Mouse (Mus musculus) hindbrain, embryonic 10.5 days (tissue): Measurements from ENCODE around the gene Camta1. TPM values are rescaled to one million over a fixed set of nuclear protein-coding genes. Genes with fewer than 3 reads are reported as not detected.

Source experiments
- DNase-seq: peaks from one replicate; pipeline ENCODE4 v3.0.0-alpha.2; 2017; ENCODE audit warnings: low spot score
- H3K27ac ChIP-seq: fragments of 300-500 bp; sonication (generic); 2 replicates; pipeline ENCODE4 v1.5.1; 2016; ENCODE audit warnings: mild to moderate bottlenecking, moderate library complexity
- H3K27me3 ChIP-seq: fragments of 300-500 bp; sonication (generic); 2 replicates; pipeline ENCODE4 v1.6.1; 2016; ENCODE audit warnings: mild to moderate bottlenecking; ENCODE audit not compliant: poor library complexity, insufficient read depth, severe bottlenecking
- H3K36me3 ChIP-seq: fragments of 300-500 bp; sonication (generic); 2 replicates; pipeline ENCODE4 v1.6.1; 2016; ENCODE audit warnings: mild to moderate bottlenecking, moderate library complexity
- H3K4me1 ChIP-seq: fragments of 300-500 bp; sonication (generic); replicated peaks from 2 replicates; pipeline ENCODE4 v1.6.1; 2016; ENCODE audit warnings: mild to moderate bottlenecking
- H3K4me3 ChIP-seq: fragments of 300-500 bp; sonication (generic); 2 replicates; pipeline ENCODE4 v1.5.1; 2016; ENCODE audit warnings: mild to moderate bottlenecking, moderate library complexity
- H3K9me3 ChIP-seq: fragments of 300-500 bp; sonication (generic); 2 replicates; pipeline ENCODE4 v1.6.1; 2016; ENCODE audit warnings: mild to moderate bottlenecking, moderate library complexity
- WGBS: fragments of 180-500 bp; shearing (Covaris S2); methylation state at CpG from one replicate; pipeline ENCODE4 v1.1.7; 2016; 5-methylcytosine and 5-hydroxymethylcytosine counted together
- polyA plus RNA-seq: library from polyadenylated mRNA; unstranded; fragments of >200 nt; fragmentation: Nextera tagmentation; extraction: Ambion mirVana; gene quantifications from 2 replicates; pipeline ENCODE4 v1.2.1, GENCODE M21; 2016

The Camta1 gene
- polyA plus RNA-seq, 1 experiment from 2014 or later, result 140 TPM

GRCm38 (mm10) chr4:150902062-150902461, 959.6 kb downstream of the Camta1 start:
- WGBS, result 92% methylated on average over 12 of the region's 12 CpGs
- no peak overlapping the region for H3K4me3 ChIP-seq
- DNase-seq, result no peak
- H3K27ac ChIP-seq, result no peak overlapping the region
- no peaks in the 10 kb centered on the region for H3K9me3 ChIP-seq
- H3K27me3 ChIP-seq, result no peaks in the 10 kb centered on the region
- H3K36me3 ChIP-seq, result peaks cover 94% of the 10 kb centered on the region
- H3K4me1 ChIP-seq, result no peaks in the 10 kb centered on the region

- 62% methylated on average over 9 of the region's 9 CpGs for WGBS
- Histone ChIP-seq H3K4me1 (no peaks in the 10 kb centered on the region), H3K27ac (no peak overlapping the region), H3K36me3 (peaks cover 94% of the 10 kb centered on the region), H3K27me3 (no peaks in the 10 kb centered on the region), H3K9me3 (no peaks in the 10 kb centered on the region), H3K4me3 (no peak overlapping the region)
- peak; percentile 79 for DNase-seq
Measured at GRCm38 (mm10) chr4:150901651-150902050, 960.0 kb downstream of the Camta1 start.

- no peak for DNase-seq
- Histone ChIP-seq H3K36me3 (peaks cover 96% of the 10 kb centered on the region), H3K4me3 (no peak overlapping the region), H3K4me1 (no peaks in the 10 kb centered on the region; the same call in 1 of the 2 replicates), H3K27ac (no peak overlapping the region), H3K27me3 (no peaks in the 10 kb centered on the region), H3K9me3 (no peaks in the 10 kb centered on the region)
- 93% methylated on average over 13 of the region's 13 CpGs for WGBS
Measured at GRCm38 (mm10) chr4:150900486-150900885, 961.2 kb downstream of the Camta1 start.

- Histone ChIP-seq H3K36me3 (peaks cover 84% of the 10 kb centered on the region), H3K27ac (no peak overlapping the region), H3K27me3 (no peaks in the 10 kb centered on the region), H3K4me3 (no peak overlapping the region), H3K4me1 (peaks cover 4% of the 10 kb centered on the region), H3K9me3 (no peaks in the 10 kb centered on the region)
- 61% methylated on average over 13 of the region's 13 CpGs for WGBS
- peak; percentile 74 for DNase-seq
Measured at GRCm38 (mm10) chr4:150898716-150899365, 962.8 kb downstream of the Camta1 start.

- H3K36me3 ChIP-seq, result peaks cover 66% of the 10 kb centered on the region
- peaks cover 4% of the 10 kb centered on the region for H3K4me1 ChIP-seq
- H3K4me3 ChIP-seq, result no peak overlapping the region
- no peaks in the 10 kb centered on the region for H3K27me3 ChIP-seq
- 0 out of 2 replicates have a peak overlapping the region, but pooled peaks have one; percentile 29 for H3K27ac ChIP-seq
- no peak for DNase-seq
- no peaks in the 10 kb centered on the region for H3K9me3 ChIP-seq
- 94% methylated on average over 26 of the region's 26 CpGs for WGBS
Measured at GRCm38 (mm10) chr4:150896896-150897624, 964.6 kb downstream of the Camta1 start.

- no peak for DNase-seq
- 75% methylated on average over 8 of the region's 8 CpGs for WGBS
- no peak overlapping the region for H3K4me3 ChIP-seq
- no peaks in the 10 kb centered on the region for H3K9me3 ChIP-seq
- peaks cover 44% of the 10 kb centered on the region for H3K36me3 ChIP-seq
- H3K4me1 ChIP-seq, result peaks cover 11% of the 10 kb centered on the region
- H3K27me3 ChIP-seq, result no peaks in the 10 kb centered on the region
- H3K27ac ChIP-seq, result no peak overlapping the region
Measured at GRCm38 (mm10) chr4:150894718-150895501, 966.8 kb downstream of the Camta1 start.

- Histone ChIP-seq H3K36me3 (peaks cover 8% of the 10 kb centered on the region), H3K27me3 (no peaks in the 10 kb centered on the region), H3K9me3 (no peaks in the 10 kb centered on the region), H3K27ac (no peak overlapping the region), H3K4me3 (no peak overlapping the region), H3K4me1 (peaks cover 24% of the 10 kb centered on the region)
- WGBS, result 79% methylated on average over 5 of the region's 5 CpGs
- no peak for DNase-seq
Measured at GRCm38 (mm10) chr4:150891308-150891707, 970.4 kb downstream of the Camta1 start.

- WGBS, result 69% methylated on average over 13 of the region's 13 CpGs
- DNase-seq, result no peak
- H3K9me3 ChIP-seq, result no peaks in the 10 kb centered on the region
- H3K4me3 ChIP-seq, result no peak overlapping the region
- H3K36me3 ChIP-seq, result no peaks in the 10 kb centered on the region
- H3K27me3 ChIP-seq, result no peaks in the 10 kb centered on the region
- H3K4me1 ChIP-seq, result peaks cover 21% of the 10 kb centered on the region
- no peak overlapping the region for H3K27ac ChIP-seq
Measured at GRCm38 (mm10) chr4:150889955-150890315, 971.7 kb downstream of the Camta1 start.

- H3K36me3 ChIP-seq, result no peaks in the 10 kb centered on the region
- no peak overlapping the region for H3K27ac ChIP-seq
- no peaks in the 10 kb centered on the region for H3K9me3 ChIP-seq
- H3K4me3 ChIP-seq, result no peak overlapping the region
- peaks cover 21% of the 10 kb centered on the region for H3K4me1 ChIP-seq
- H3K27me3 ChIP-seq, result no peaks in the 10 kb centered on the region
- no peak for DNase-seq
- 46% methylated on average over 20 of the region's 20 CpGs for WGBS
Measured at GRCm38 (mm10) chr4:150889273-150889954, 972.3 kb downstream of the Camta1 start.

- Histone ChIP-seq H3K4me3 (no peak overlapping the region), H3K36me3 (no peaks in the 10 kb centered on the region), H3K9me3 (no peaks in the 10 kb centered on the region), H3K4me1 (peaks cover 21% of the 10 kb centered on the region), H3K27ac (no peak overlapping the region), H3K27me3 (no peaks in the 10 kb centered on the region)
- DNase-seq, result no peak
- WGBS, result 73% methylated on average over 4 of the region's 4 CpGs
Measured at GRCm38 (mm10) chr4:150888492-150888891, 973.2 kb downstream of the Camta1 start.

GRCm38 (mm10) chr4:150887903-150888302, 973.8 kb downstream of the Camta1 start:
- Histone ChIP-seq H3K4me3 (no peak overlapping the region), H3K9me3 (no peaks in the 10 kb centered on the region), H3K27me3 (no peaks in the 10 kb centered on the region), H3K27ac (no peak overlapping the region), H3K36me3 (no peaks in the 10 kb centered on the region), H3K4me1 (peaks cover 21% of the 10 kb centered on the region)
- no peak for DNase-seq
- WGBS, result 74% methylated on average over 5 of the region's 5 CpGs

- no peaks in the 10 kb centered on the region for H3K27me3 ChIP-seq
- H3K4me1 ChIP-seq, result no peaks in the 10 kb centered on the region
- 92% methylated on average over 5 of the region's 5 CpGs for WGBS
- peaks cover 26% of the 10 kb centered on the region for H3K9me3 ChIP-seq
- H3K27ac ChIP-seq, result no peak overlapping the region
- peaks cover 9% of the 10 kb centered on the region; the same call in 1 of the 2 replicates for H3K36me3 ChIP-seq
- no peak for DNase-seq
- no peak overlapping the region for H3K4me3 ChIP-seq
Measured at GRCm38 (mm10) chr4:150882632-150883031, 979.0 kb downstream of the Camta1 start.
